Mouse (Mus musculus) midbrain, embryonic 14.5 days (tissue): ENCODE data around the gene Polr3e. TPM values are rescaled to one million over a fixed set of nuclear protein-coding genes. Genes with fewer than 3 reads are reported as not detected.
A peak's percentile ranks its signal among the peaks of the same experiment; 100 is the strongest.
"Not testable (repeated sequence)": the region's sequence is repeated elsewhere in the genome, so short reads cannot be mapped to it uniquely, and the experiment has no call there.

Source experiments
- ATAC-seq: fragments of 200-750 bp; cut with Nextera tagmentation; 2 replicates; pipeline ENCODE4 v1.8.0; 2017; ENCODE audit warnings: moderate number of reproducible peaks, moderate library complexity; ENCODE audit not compliant: low FRiP score, low TSS enrichment
- DNase-seq: peaks from one replicate; pipeline ENCODE4 v3.0.0-alpha.2; 2015
- H3K27ac ChIP-seq: fragments of 300-500 bp; sonication (generic); replicated peaks from 2 replicates; pipeline ENCODE4 v1.5.1; 2014; ENCODE audit warnings: mild to moderate bottlenecking, low read depth, low read length, moderate library complexity
- H3K27me3 ChIP-seq: fragments of 300-500 bp; sonication (generic); 2 replicates; pipeline ENCODE4 v1.6.1; 2014; ENCODE audit warnings: low read length, control low read depth, mixed read lengths; ENCODE audit not compliant: control insufficient read depth, insufficient read depth
- H3K36me3 ChIP-seq: fragments of 300-500 bp; sonication (generic); 2 replicates; pipeline ENCODE4 v1.6.1; 2014; ENCODE audit warnings: low read length, control low read depth; ENCODE audit not compliant: control insufficient read depth, insufficient read depth
- H3K4me1 ChIP-seq: fragments of 300-500 bp; sonication (generic); 2 replicates; pipeline ENCODE4 v1.6.1; 2014; ENCODE audit warnings: mild to moderate bottlenecking, antibody characterized with exemption, low read length, control low read depth; ENCODE audit not compliant: control insufficient read depth, insufficient read depth
- H3K4me2 ChIP-seq: fragments of 300-500 bp; sonication (generic); 2 replicates; pipeline ENCODE4 v1.6.1; 2014; ENCODE audit warnings: mild to moderate bottlenecking, low read length, moderate library complexity
- H3K4me3 ChIP-seq: fragments of 300-500 bp; sonication (generic); replicated peaks from 2 replicates; pipeline ENCODE4 v1.5.1; 2014; ENCODE audit warnings: low read depth, low read length
- H3K9ac ChIP-seq: fragments of 300-500 bp; sonication (generic); replicated peaks from 2 replicates; pipeline ENCODE4 v1.6.1; 2014; ENCODE audit warnings: mild to moderate bottlenecking, low read length, moderate library complexity
- H3K9me3 ChIP-seq: fragments of 300-500 bp; sonication (generic); 2 replicates; pipeline ENCODE4 v1.6.1; 2016; ENCODE audit warnings: low read length, control low read depth, mixed read lengths; ENCODE audit not compliant: control insufficient read depth
- WGBS: fragments of 180-500 bp; shearing (Covaris S2); extraction: QIAGEN DNeasy Blood & Tissue Kit; methylation state at CpG from one replicate; pipeline ENCODE4 v1.1.7; 2014; 5-methylcytosine and 5-hydroxymethylcytosine counted together
- polyA plus RNA-seq: library from polyadenylated mRNA; unstranded; fragments of >200 nt; fragmentation: Nextera tagmentation; extraction: Ambion mirVana; gene quantifications from 2 replicates; pipeline ENCODE4 v1.2.1, GENCODE M21; 2014

The Polr3e gene
- polyA plus RNA-seq, 1 experiment from 2014 or later, result 20.6 TPM

DNA sequence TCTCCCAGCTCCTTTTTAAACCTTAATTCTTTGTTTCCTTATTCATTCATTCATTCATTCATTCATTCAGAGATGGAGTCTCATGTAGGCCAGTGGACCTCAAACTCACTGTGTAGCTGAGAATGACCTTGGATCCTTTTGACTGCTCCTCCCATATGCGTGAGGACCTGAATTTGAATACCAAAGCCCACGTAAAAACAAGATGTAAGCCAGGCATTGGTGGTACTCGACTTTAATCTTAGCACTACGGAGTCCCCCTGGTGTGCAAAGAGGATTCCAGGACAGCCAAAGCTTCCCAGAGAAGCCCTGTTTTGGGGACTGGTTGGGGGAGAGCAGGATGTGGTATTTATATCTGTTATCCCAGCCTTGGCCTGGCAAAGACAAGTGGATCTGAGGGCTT is 17.4 kb upstream of the Polr3e start:
- Histone ChIP-seq H3K9me3 (no peaks in the 10 kb centered on the region), H3K4me2 (no peak overlapping the region), H3K4me3 (no peak overlapping the region), H3K9ac (no peak overlapping the region), H3K36me3 (peaks cover 26% of the 10 kb centered on the region), H3K27ac (no peak overlapping the region), H3K27me3 (no peaks in the 10 kb centered on the region), H3K4me1 (peaks cover 8% of the 10 kb centered on the region)
- no peak for DNase-seq
- ATAC-seq, result no peak
- 53% methylated on average over 4 of the region's 4 CpGs for WGBS

DNA sequence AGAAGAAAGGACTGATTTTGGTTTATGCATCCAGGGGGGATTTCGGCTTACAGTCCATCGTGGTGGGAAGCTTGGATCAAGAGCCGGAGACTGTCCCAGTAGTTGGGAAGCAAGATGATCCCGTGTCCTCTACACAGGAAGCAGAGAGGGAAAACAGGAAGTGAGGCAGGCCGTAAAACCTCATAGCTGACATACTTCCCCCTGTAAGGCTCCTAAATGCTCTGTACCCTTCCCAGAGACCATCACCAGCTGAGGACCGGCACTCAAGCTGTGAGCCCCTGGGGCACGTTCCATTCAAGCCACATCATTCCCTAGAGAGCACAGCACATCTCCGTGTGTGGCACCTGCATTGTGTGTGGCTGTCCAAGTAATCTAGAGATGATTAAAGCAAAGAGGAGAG is 15.8 kb upstream of the Polr3e start:
- Histone ChIP-seq H3K36me3 (peaks cover 20% of the 10 kb centered on the region), H3K4me3 (no peak overlapping the region), H3K4me1 (peaks cover 8% of the 10 kb centered on the region), H3K27me3 (no peaks in the 10 kb centered on the region), H3K9ac (no peak overlapping the region), H3K4me2 (no peak overlapping the region), H3K9me3 (no peaks in the 10 kb centered on the region), H3K27ac (peak overlapping the region; percentile 32; the same call in 1 of the 2 replicates)
- WGBS, result 53% methylated on average over 8 of the region's 8 CpGs
- ATAC-seq, result no peak
- no peak for DNase-seq

DNA sequence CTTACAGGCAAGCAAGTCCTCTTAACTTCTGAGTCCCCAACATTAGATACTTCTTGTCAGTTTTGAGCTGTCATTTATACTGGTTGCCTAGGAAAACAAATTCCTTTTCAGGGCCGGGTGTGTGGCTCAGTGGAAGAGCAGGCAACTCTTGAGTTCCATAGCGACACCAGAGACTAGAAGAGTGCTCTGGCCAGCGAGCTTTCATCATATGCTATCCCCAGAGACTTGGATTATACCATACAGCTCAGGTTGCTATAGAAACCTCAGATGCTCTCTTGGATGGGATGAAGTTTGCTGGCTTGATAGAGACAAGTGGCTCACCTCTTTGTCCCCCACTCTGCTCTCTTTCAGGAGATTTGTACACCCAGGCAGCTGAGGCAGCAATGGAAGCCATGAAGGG is 14.6 kb upstream of the Polr3e start:
- 20% methylated on average over 3 of the region's 3 CpGs for WGBS
- no peaks in the 10 kb centered on the region for H3K27me3 ChIP-seq
- no peak overlapping the region for H3K27ac ChIP-seq
- DNase-seq (peak; percentile 65), ATAC-seq (no peak)
- no peak overlapping the region for H3K4me3 ChIP-seq
- H3K9me3 ChIP-seq, result no peaks in the 10 kb centered on the region
- peaks cover 16% of the 10 kb centered on the region for H3K36me3 ChIP-seq
- no peak overlapping the region for H3K9ac ChIP-seq
- H3K4me2 ChIP-seq, result no peak overlapping the region
- H3K4me1 ChIP-seq, result peaks cover 8% of the 10 kb centered on the region

DNA sequence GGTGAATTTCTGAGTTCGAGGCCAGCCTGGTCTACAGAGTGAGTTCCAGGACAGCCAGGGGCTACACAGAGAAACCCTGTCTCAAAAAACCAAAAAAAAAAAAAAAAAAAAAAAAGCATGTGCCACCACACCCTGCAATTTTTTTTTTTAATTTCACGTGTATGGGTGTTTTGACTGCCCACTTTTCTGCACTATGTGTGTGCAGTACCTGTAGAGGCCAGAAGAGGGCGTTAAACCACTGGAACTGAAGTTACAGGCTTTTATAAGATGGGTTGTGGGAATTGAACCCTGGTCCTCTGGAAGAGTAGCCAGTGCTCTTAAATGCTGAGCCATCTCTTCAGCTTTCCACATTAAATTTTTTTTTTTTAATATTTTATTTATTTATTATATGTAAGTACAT is 7.4 kb upstream of the Polr3e start:
- H3K4me3 ChIP-seq, H3K36me3 ChIP-seq, H3K9ac ChIP-seq, DNase-seq, H3K4me2 ChIP-seq, H3K9me3 ChIP-seq, ATAC-seq, H3K4me1 ChIP-seq, H3K27ac ChIP-seq, H3K27me3 ChIP-seq: not testable (repeated sequence)
- WGBS, result 74% methylated on average over 3 of the region's 3 CpGs

DNA sequence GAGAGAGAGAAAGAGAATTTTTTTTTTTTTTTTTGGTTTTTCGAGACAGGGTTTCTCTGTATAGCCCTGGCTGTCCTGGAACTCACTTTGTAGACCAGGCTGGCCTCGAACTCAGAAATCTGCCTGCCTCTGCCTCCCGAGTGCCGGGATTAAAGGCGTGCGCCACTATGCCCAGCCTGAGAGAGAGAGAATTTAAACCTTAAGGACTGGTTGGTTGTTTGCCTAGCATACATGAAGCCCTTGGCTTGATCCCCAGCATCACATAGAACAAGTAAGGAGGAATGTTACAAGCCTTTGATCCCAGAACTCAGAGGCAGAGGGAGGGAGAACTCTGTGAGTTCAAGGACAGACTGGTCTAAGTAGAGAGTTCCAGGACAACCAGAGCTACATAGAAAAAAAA is 6.3 kb upstream of the Polr3e start:
- not testable (repeated sequence) for H3K27me3 ChIP-seq, DNase-seq, H3K4me1 ChIP-seq, H3K9ac ChIP-seq, ATAC-seq, H3K27ac ChIP-seq, H3K9me3 ChIP-seq, H3K4me2 ChIP-seq, H3K4me3 ChIP-seq, H3K36me3 ChIP-seq
- WGBS, result 91% methylated on average over 6 of the region's 6 CpGs

DNA sequence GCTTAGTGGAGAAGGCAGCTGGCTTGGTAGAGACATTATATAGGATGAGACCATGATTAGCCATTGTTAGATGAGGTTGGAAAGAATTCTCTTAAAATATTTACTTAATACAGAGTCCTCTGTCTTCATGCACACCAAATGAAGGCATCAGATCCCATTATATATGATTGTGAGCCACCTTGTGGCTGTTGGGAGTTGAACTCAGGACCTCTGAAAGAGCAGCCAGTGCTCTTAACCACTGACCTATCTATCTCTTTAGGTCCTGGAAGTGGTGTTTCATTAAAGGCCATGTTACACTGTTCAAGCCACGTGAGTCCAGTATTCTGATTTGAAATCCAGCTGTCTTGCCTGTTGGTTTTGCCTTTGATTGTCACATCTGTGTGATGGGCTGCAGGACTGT is 4.2 kb upstream of the Polr3e start:
- H3K4me3 ChIP-seq, result no peak overlapping the region
- ATAC-seq (no peak), DNase-seq (no peak)
- H3K36me3 ChIP-seq, result no peaks in the 10 kb centered on the region
- no peak overlapping the region for H3K9ac ChIP-seq
- no peak overlapping the region for H3K4me2 ChIP-seq
- WGBS, result 45% methylated on average over 1 of the region's 1 CpGs
- no peak overlapping the region for H3K27ac ChIP-seq
- H3K4me1 ChIP-seq, result no peaks in the 10 kb centered on the region
- no peaks in the 10 kb centered on the region for H3K27me3 ChIP-seq
- H3K9me3 ChIP-seq, result no peaks in the 10 kb centered on the region

DNA sequence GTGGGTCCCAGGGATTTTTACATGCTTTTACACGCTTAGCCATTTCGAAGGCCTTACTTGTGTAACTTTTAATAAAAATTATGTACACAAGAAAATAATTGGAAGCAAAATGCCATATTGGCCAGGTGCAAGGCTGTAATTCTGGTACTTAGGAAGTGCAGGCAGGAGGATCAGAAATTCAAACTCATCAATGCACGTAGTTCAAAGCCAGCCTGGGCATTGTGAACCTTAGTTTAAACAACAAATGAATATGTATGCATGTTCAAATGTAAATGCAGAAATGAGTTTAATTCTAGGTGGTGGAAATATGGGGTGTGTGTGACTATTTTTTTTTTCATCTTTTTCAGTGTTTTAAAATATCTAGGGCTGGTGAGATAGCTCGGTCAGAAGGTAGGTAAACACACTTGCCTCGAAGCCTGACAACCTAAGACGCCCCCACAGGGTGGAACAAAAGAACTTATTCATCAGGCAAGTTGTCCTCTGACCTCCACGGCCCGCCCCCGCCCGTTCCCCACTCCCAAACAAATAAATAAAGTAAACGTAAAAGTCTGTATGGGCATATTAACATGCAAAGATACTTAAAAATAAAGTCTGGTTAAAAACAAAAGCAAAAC is 1.2 kb upstream of the Polr3e start:
- Histone ChIP-seq H3K9ac (no peak overlapping the region), H3K9me3 (no peaks in the 10 kb centered on the region), H3K4me2 (no peak overlapping the region), H3K27ac (no peak overlapping the region), H3K27me3 (no peaks in the 10 kb centered on the region), H3K4me1 (no peaks in the 10 kb centered on the region), H3K4me3 (no peak overlapping the region), H3K36me3 (no peaks in the 10 kb centered on the region)
- DNase-seq, result no peak
- ATAC-seq, result no peak
- WGBS, result 20% methylated on average over 11 of the region's 11 CpGs

DNA sequence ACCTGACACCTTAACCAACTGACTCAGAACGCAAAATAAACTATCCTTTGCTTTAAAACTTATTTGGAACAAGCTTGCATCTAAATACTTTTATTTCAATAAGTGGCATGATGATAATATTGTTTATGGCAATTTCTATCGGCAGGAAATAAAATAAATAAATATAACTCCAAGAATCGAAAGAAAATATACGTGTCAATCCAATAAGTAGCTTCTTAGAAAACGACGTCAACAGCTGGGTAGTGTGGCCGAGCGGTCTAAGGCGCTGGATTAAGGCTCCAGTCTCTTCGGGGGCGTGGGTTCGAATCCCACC is 309 bp upstream of the Polr3e start:
- H3K27ac ChIP-seq, result no peak overlapping the region
- no peak for DNase-seq
- ATAC-seq, result no peak; the same call in 1 of the 2 replicates

DNA sequence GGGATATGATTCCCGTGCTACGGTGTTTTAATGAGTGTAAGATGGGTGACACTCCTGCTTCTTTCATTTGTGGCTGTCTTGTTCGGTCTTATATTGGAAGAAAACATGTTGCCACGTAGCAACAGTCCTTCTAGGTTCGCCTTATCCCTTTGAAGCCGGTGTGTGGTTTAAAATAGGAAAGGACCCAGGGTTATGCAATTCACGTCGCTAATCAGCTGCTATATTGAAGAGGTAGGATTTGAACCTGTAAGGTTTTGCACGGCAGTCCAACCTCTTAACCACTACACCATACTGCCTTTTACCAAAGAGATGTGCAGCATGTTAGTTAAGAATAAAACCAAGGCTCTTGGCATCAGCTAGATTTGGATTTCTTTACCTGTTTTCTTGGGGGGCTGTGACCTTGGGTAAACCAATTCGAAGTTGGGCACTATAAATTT is 1.0 kb downstream of the Polr3e start:
- peak; percentile 74 for ATAC-seq

More for the DNA sequence above, 309 bp upstream of the Polr3e start:
- Histone ChIP-seq H3K27me3 (no peaks in the 10 kb centered on the region), H3K9ac (no peak overlapping the region), H3K4me1 (no peaks in the 10 kb centered on the region), H3K36me3 (no peaks in the 10 kb centered on the region), H3K9me3 (no peaks in the 10 kb centered on the region), H3K4me2 (peak overlapping the region; percentile 71), H3K4me3 (peak overlapping the region; percentile 96)
- 8% methylated on average over 12 of the region's 12 CpGs for WGBS

More for the DNA sequence above, 1.0 kb downstream of the Polr3e start:
- H3K36me3 ChIP-seq, result no peaks in the 10 kb centered on the region
- 6% methylated on average over 10 of the region's 10 CpGs for WGBS
- H3K27ac ChIP-seq, result peak overlapping the region; percentile 80
- H3K4me2 ChIP-seq, result peak overlapping the region; percentile 71
- no peaks in the 10 kb centered on the region for H3K9me3 ChIP-seq
- peak; percentile 86 for DNase-seq
- peak overlapping the region; percentile 84 for H3K9ac ChIP-seq
- H3K4me1 ChIP-seq, result no peaks in the 10 kb centered on the region
- no peaks in the 10 kb centered on the region for H3K27me3 ChIP-seq
- H3K4me3 ChIP-seq, result peak overlapping the region; percentile 96
